Mouse (Mus musculus) macrophage (primary cell): ENCODE results near the gene Lmnb2. TPM values are rescaled to one million over a fixed set of nuclear protein-coding genes. Genes with fewer than 3 reads are reported as not detected.

Source experiments
- H3K27ac ChIP-seq: fragments of 350-480 bp; formaldehyde crosslinking; 2 replicates; pipeline ENCODE4 v1.9.0; 2021
- H3K36me3 ChIP-seq: fragments of 350-480 bp; formaldehyde crosslinking; 2 replicates; pipeline ENCODE4 v1.9.0; 2021; ENCODE audit errors: inconsistent target
- H3K4me3 ChIP-seq: fragments of 350-480 bp; formaldehyde crosslinking; 2 replicates; pipeline ENCODE4 v1.9.0; 2021; ENCODE audit errors: inconsistent target
- H3K79me2 ChIP-seq: fragments of 350-480 bp; formaldehyde crosslinking; 2 replicates; pipeline ENCODE4 v1.9.0; 2021; ENCODE audit errors: inconsistent target
- WGBS: methylation state at CpG from one replicate; pipeline ENCODE4 v1.1.7; 2026; ENCODE audit warnings: inconsistent platforms; ENCODE audit not compliant: missing documents; 5-methylcytosine and 5-hydroxymethylcytosine counted together
- polyA plus RNA-seq: library from polyadenylated mRNA; stranded (reverse); fragments of 250-400 nt; gene quantifications from 3 replicates; pipeline ENCODE4 v1.2.4, GENCODE M21; 2018; ENCODE audit warnings: inconsistent platforms

Gene Lmnb2
- polyA plus RNA-seq, 1 experiment from 2014 or later = 7.2 TPM

DNA sequence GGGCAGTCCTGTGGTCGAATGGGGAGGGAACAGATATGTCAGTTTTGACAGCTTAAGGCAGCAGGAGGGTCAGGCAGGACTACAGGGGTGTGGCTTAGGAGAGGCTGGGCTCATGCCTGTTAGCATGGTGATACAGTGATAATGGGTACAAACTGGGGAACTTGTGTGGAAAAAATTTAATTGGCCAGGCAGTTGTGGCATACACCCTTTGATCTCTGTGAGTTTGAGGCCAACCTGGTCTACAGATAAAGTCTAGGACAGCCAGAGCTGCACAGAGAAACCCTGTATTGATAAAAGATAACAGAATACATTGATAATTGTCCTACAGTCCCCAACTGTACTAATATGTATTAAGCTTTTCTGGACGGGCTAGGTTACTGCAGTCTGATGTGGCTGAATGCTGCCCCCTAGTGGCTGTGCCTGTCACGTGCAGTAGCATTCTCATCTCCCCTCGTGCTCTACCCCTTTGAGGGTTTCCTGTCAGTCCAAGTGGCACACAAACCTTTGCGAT is 37.9 kb downstream of the Lmnb2 start:
- H3K27ac ChIP-seq = no peak overlapping the region
- H3K4me3 ChIP-seq = no peak overlapping the region
- no peaks in the 10 kb centered on the region for H3K36me3 ChIP-seq
- 19% methylated on average over 5 of the region's 5 CpGs for WGBS
- H3K79me2 ChIP-seq = no peaks in the 10 kb centered on the region

GRCm38 (mm10) chr10:80876594-80876993 is 41.5 kb downstream of the Lmnb2 start:
- H3K27ac ChIP-seq = no peak overlapping the region
- 74% methylated on average over 3 of the region's 3 CpGs for whole genome bisulfite sequencing
- H3K36me3 ChIP-seq = no peaks in the 10 kb centered on the region
- H3K4me3 ChIP-seq = no peak overlapping the region
- no peaks in the 10 kb centered on the region for H3K79me2 ChIP-seq

- Histone ChIP-seq H3K36me3 (no peaks in the 10 kb centered on the region), H3K79me2 (no peaks in the 10 kb centered on the region), H3K27ac (no peak overlapping the region), H3K4me3 (no peak overlapping the region)
- 30% methylated on average over 5 of the region's 5 CpGs for WGBS
These were observed 42.0 kb downstream of the Lmnb2 start for GRCm38 (mm10) chr10:80876028-80876427.

GRCm38 (mm10) chr10:80874035-80874434 is 44.0 kb downstream of the Lmnb2 start:
- no peaks in the 10 kb centered on the region for H3K79me2 ChIP-seq
- no peak overlapping the region for H3K4me3 ChIP-seq
- H3K27ac ChIP-seq = no peak overlapping the region
- 94% methylated on average over 9 of the region's 9 CpGs for WGBS
- no peaks in the 10 kb centered on the region for H3K36me3 ChIP-seq

GRCm38 (mm10) chr10:80871581-80871980 is 46.5 kb downstream of the Lmnb2 start, which contains the start of gene Tmprss9:
Gene Tmprss9 (plus strand): TSS chr10:80871848.
- no peak within 1 kb of the TSS for H3K4me3 ChIP-seq
- 39% methylated on average over 9 of the region's 9 CpGs for WGBS
- no peak within 1 kb of the TSS for H3K27ac ChIP-seq
- no peaks in the 10 kb centered on the region for H3K79me2 ChIP-seq
- no peaks in the 10 kb centered on the region for H3K36me3 ChIP-seq

DNA sequence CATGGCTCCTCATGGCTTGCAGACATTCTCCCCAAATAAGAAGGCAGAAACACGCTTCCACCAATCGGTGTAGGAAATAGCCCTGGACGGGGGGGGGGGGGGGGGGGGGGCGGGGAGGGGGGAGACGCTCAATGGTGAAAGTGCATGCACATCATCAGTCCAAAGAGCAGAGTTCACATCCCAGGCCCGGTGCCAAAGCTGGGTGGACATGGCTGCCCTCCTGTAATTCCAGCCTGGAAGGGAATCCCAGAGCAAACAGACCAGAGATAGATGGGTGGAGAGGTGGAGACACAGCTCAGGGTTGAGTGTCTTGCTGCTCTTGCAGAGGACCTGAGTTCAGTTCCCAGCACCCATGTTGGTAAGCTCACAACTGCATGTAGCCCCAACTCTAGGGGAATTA is 47.1 kb downstream of the Lmnb2 start:
- Histone ChIP-seq H3K4me3 (no peak overlapping the region), H3K36me3 (no peaks in the 10 kb centered on the region)
- 71% methylated on average over 1 of the region's 6 CpGs for WGBS

DNA sequence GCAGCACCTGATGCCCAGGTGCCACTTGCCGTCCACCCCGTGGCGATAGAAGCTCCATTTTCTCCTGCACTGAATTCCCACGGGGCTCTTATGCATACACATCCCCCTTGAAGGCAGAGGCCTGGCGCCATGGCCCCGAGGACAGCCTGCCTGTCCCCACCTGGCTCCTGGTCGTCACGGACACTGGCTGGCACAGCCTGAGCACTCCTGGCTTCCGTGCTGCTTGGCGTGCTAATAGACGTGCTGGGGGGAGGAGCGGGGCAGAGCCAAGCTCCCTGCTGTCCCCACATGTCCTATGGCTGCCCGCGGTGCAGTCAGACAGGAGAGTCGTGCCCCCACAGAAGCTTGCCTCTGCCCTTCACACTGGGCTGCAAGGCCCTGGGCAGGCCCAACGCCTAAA is 53.6 kb downstream of the Lmnb2 start:
- H3K27ac ChIP-seq = no peak overlapping the region

More for the DNA sequence above, 47.1 kb downstream of the Lmnb2 start:
- H3K79me2 ChIP-seq = no peaks in the 10 kb centered on the region
- H3K27ac ChIP-seq = no peak overlapping the region

GRCm38 (mm10) chr10:80862305-80862704 is 55.7 kb downstream of the Lmnb2 start:
- Histone ChIP-seq H3K27ac (no peak overlapping the region), H3K36me3 (peaks cover 18% of the 10 kb centered on the region; the same call in 1 of the 2 replicates), H3K79me2 (peaks cover 20% of the 10 kb centered on the region; the same call in 1 of the 2 replicates), H3K4me3 (no peak overlapping the region)
- WGBS = 95% methylated on average over 5 of the region's 5 CpGs

More for the DNA sequence above, 53.6 kb downstream of the Lmnb2 start:
- H3K4me3 ChIP-seq = no peak overlapping the region
- H3K36me3 ChIP-seq = peaks cover 18% of the 10 kb centered on the region; the same call in 1 of the 2 replicates
- 94% methylated on average over 14 of the region's 16 CpGs for WGBS
- H3K79me2 ChIP-seq = no peaks in the 10 kb centered on the region; the same call in 1 of the 2 replicates

DNA sequence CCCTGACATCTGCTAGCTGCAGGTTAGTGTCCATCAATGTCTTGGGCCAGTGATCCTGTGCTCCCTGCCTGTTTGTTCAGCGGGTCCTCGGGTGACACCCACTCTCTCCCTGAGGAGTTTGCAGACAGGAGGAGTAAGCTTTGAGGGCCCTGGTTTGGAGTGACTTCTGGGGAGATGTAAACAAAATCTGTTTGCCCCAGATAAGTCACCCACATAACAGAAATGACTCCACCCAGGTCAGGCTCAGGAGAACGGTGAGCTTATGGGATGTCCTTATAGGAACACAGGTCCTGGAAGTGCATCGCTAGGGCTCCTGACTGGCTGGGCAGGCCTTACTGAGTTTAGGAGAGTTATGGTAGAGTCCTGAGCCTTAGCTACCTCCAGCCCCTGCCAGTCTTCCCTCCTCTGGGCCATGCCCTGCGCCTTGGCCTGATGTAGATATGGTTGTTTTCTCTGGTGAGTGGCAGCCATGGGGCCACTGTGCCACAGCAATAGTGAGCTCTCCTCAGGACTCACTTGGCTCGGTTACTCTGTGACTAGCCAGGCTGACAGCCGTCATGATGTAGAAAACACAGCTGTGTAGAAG is 59.6 kb downstream of the Lmnb2 start:
- Histone ChIP-seq H3K27ac (no peak overlapping the region), H3K4me3 (no peak overlapping the region), H3K36me3 (peaks cover 15% of the 10 kb centered on the region; the same call in 1 of the 2 replicates), H3K79me2 (peaks cover 53% of the 10 kb centered on the region)
- WGBS = 91% methylated on average over 7 of the region's 7 CpGs

DNA sequence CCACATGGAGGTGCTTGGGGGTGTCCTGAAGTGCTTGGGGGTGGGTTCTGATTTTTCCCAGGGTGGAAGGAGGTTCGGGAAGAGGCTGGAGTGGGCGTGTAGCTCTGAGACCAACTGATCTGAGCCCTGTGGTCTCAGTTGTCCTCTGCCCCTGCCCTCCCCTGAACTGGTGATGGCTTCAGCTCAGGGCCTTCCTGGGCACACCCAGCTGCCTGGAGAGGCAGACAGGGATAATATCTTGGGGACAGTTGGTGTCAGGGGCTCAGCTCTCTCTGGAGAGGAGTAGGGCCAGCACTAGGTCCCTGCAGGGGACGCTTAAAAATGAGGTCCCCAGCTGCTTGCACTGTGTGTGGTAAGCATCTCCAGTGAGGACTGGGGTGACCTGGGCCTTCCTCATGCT is 60.2 kb downstream of the Lmnb2 start:
- H3K4me3 ChIP-seq = no peak overlapping the region
- H3K79me2 ChIP-seq = peaks cover 57% of the 10 kb centered on the region
- peaks cover 13% of the 10 kb centered on the region; the same call in 1 of the 2 replicates for H3K36me3 ChIP-seq
- WGBS = 91% methylated on average over 3 of the region's 3 CpGs
- no peak overlapping the region for H3K27ac ChIP-seq

DNA sequence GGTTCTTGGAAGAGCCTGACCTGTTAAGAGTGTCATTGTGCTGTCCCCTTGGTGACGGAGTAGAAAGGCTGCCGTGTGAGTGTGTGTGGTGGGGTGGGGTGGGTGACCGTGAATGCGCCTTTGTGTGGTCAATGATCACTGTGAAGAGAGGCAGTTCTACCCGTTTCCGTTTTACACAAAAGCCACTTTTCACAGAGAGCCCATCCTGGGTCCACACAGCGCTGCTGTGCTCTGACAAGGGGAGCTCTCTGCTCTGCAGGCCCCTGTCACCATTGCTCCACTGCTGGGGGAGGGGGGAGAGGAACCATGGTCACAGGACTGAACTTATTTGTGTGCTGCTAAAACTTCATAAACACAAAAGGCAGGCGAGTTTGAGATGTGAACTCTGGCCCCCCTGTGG is 60.7 kb downstream of the Lmnb2 start:
- Histone ChIP-seq H3K36me3 (peaks cover 14% of the 10 kb centered on the region; the same call in 1 of the 2 replicates), H3K27ac (no peak overlapping the region), H3K79me2 (peaks cover 57% of the 10 kb centered on the region), H3K4me3 (no peak overlapping the region)
- WGBS = 87% methylated on average over 8 of the region's 8 CpGs

DNA sequence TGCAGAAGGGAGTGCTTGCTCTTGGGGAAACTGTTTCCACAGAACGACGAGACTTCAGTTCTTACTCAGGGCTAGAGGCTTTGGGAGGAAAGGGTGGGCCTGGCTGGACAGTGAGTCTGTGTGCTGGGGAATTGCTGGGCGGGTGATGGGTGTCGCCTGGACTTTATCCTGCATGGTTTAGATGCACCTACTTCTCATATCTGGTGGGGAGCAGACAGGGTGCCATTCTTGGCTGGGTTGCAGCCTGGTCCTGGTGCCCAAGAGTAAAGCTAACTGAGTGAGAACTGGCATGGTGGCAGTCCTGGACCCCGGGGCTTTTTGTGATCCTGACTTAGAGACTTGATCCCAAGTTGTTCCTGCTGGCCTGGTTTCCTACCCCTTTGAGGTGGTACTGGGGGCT is 61.1 kb downstream of the Lmnb2 start:
- Histone ChIP-seq H3K27ac (no peak overlapping the region), H3K79me2 (peaks cover 57% of the 10 kb centered on the region), H3K36me3 (peaks cover 12% of the 10 kb centered on the region; the same call in 1 of the 2 replicates), H3K4me3 (no peak overlapping the region)
- 92% methylated on average over 5 of the region's 5 CpGs for whole genome bisulfite sequencing

GRCm38 (mm10) chr10:80856267-80856666 is 61.8 kb downstream of the Lmnb2 start:
- Histone ChIP-seq H3K79me2 (peaks cover 57% of the 10 kb centered on the region), H3K4me3 (no peak overlapping the region), H3K36me3 (peaks cover 6% of the 10 kb centered on the region; the same call in 1 of the 2 replicates), H3K27ac (no peak overlapping the region)
- 40% methylated on average over 3 of the region's 3 CpGs for WGBS

DNA sequence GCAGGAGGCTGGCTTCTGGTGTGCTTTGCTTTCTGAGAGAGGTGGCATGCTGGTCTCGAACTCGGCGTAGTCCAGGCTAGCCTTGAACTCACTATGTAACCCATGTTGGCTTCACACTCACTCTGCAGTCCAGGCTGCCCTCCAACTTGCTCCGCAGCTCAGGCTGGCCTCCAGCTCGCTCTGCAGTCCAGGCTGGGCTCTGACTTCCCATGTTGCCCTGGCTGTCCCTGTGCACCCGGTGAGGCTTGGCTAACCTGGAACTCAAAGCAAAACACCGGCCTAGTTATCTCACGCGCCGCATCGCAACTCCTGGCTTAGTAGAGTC is 62.3 kb downstream of the Lmnb2 start:
- 0 out of 2 replicates have a peak, but pooled peaks cover 5% of the 10 kb centered on the region for H3K36me3 ChIP-seq
- H3K79me2 ChIP-seq = peaks cover 57% of the 10 kb centered on the region
- WGBS = 36% methylated on average over 11 of the region's 11 CpGs
- peak overlapping the region; percentile 33 for H3K4me3 ChIP-seq
- H3K27ac ChIP-seq = no peak overlapping the region

DNA sequence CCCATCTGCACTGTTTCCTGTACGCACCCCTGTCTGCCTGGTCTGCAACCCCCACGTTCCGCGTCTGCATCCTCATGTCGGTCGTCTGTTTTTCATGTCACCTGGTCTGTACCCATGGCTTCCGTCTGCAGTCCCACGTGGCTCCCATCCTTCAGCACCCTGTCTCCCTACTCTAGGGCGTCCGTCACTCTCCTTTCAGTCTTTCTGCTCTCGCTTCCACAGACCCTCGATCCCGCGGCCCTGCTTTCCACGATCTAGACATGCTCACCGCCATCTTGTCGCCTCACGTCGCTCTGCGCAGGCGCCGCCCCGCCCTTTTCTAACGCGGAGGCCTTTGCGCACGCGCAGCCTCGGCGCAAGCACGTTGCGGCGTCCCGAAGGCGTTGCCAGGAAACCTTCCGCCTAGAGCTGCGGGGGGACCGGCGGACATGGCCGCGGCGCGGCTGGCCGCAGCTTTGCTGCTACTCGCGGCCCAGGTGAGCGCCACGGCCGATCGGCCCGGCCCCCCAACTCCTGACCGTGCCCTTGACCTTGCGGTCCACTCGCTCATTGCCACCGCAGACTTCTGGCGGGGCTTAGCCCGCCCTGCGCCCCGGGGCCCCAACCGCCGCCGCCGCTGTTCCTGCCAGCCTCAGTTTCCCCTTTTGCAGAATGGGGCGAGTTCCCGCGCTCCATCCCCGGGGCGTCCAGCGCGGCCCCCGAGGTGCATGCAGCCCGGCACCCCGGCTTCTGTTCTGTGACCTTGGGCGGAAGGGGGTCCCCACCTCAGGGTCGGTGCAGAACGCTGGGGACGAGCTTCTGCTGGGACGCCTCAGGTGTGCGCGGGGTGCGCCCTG is 62.9 kb downstream of the Lmnb2 start, which contains the start of the genes Lsm7 and Sppl2b:
Lsm7 (minus strand) TSS at position 297 of the 836 bp plus-strand sequence.
Sppl2b (plus strand) TSS at position 363 of the 836 bp plus-strand sequence.
- Histone ChIP-seq H3K27ac (peak within 1 kb of the TSS; percentile 41; the same call in 1 of the 2 replicates), H3K36me3 (0 out of 2 replicates have a peak, but pooled peaks cover 5% of the 10 kb centered on the region), H3K79me2 (peaks cover 57% of the 10 kb centered on the region), H3K4me3 (peak within 1 kb of the TSS; percentile 97)
- WGBS = under 1% methylated on average over 81 of the region's 81 CpGs
